Mouse (Mus musculus): Measurements from ENCODE around the gene Gskip. TPM values are rescaled to one million over a fixed set of nuclear protein-coding genes. Genes with fewer than 3 reads are reported as not detected.
A peak's percentile ranks its signal among the peaks of the same experiment; 100 is the strongest.

Gskip gene
- 19.4 and 20.0 TPM in 2 replicates for total RNA-seq (2021)
- long read RNA-seq, transcript Gskip-201 (3 exons, 2,720 nt), result major isoform, 39 of 44 reads
- long read RNA-seq, partial matches to known transcripts, result 0 of 44 reads
- long read RNA-seq, other reads (novel, unspliced or antisense), result 4 of 44 reads

- peak; percentile 32 for DNase-seq
These were observed at the start of gene Gskip for GRCm38 (mm10) chr12:105683933-105684901. Gene Gskip, plus strand, starts transcription at chr12:105684829.

- no peak for DNase-seq
These were observed 48.1 kb upstream of the Gskip start for GRCm38 (mm10) chr12:105636551-105636950.

GRCm38 (mm10) chr12:105637554-105637953 is 47.1 kb upstream of the Gskip start:
- DNase-seq, result no peak

GRCm38 (mm10) chr12:105642770-105643321 is 41.8 kb upstream of the Gskip start:
- DNase-seq, result no peak

GRCm38 (mm10) chr12:105655850-105656249 is 28.8 kb upstream of the Gskip start:
- DNase-seq, result no peak

- DNase-seq, result no peak
These were observed 8.4 kb upstream of the Gskip start for GRCm38 (mm10) chr12:105676274-105676673.

GRCm38 (mm10) chr12:105678211-105678610 is 6.4 kb upstream of the Gskip start:
- no peak for DNase-seq

GRCm38 (mm10) chr12:105678762-105679161 is 5.9 kb upstream of the Gskip start:
- DNase-seq, result no peak

- DNase-seq, result peak; percentile 96
These were observed 517 bp downstream of the Gskip start, which contains the start of gene Atg2b for GRCm38 (mm10) chr12:105685001-105685691. Gene Atg2b, minus strand, starts transcription at chr12:105685211.

GRCm38 (mm10) chr12:105686791-105687190 is 2.2 kb downstream of the Gskip start:
- DNase-seq, result no peak

GRCm38 (mm10) chr12:105687416-105687815 is 2.8 kb downstream of the Gskip start:
- no peak for DNase-seq

GRCm38 (mm10) chr12:105688546-105688945 is 3.9 kb downstream of the Gskip start:
- DNase-seq, result no peak

GRCm38 (mm10) chr12:105689435-105689834 is 4.8 kb downstream of the Gskip start:
- DNase-seq, result no peak

GRCm38 (mm10) chr12:105694021-105694420 is 9.4 kb downstream of the Gskip start:
- DNase-seq, result peak; percentile 21

- DNase-seq, result no peak
These were observed 11.2 kb downstream of the Gskip start for GRCm38 (mm10) chr12:105695848-105696247.

GRCm38 (mm10) chr12:105697104-105697780 is 12.6 kb downstream of the Gskip start:
- DNase-seq, result no peak

- no peak for DNase-seq
These were observed 15.8 kb downstream of the Gskip start for GRCm38 (mm10) chr12:105700433-105700832.

GRCm38 (mm10) chr12:105705799-105706487 is 21.3 kb downstream of the Gskip start, which contains the start of gene Ak7:
Gene Ak7, plus strand, starts transcription at chr12:105705976.
- peak; percentile 74 for DNase-seq

GRCm38 (mm10) chr12:105718616-105719015 is 34.0 kb downstream of the Gskip start:
- DNase-seq, result peak; percentile 50

- DNase-seq, result no peak
These were observed 35.6 kb downstream of the Gskip start for GRCm38 (mm10) chr12:105720196-105720595.
